Mouse (Mus musculus): ENCODE measurements around the gene Ice1. TPM values are rescaled to one million over a fixed set of nuclear protein-coding genes. Genes with fewer than 3 reads are reported as not detected.

Ice1 gene
- polyA plus RNA-seq, 1 experiment from 2014 or later, result 25.2 TPM

- Histone ChIP-seq H3K9me3 (no peaks in the 10 kb centered on the region), H3K4me3 (peak overlapping the region; percentile 80; the same call in 1 of the 2 replicates), H3K4me1 (peaks cover 23% of the 10 kb centered on the region), H3K27me3 (replicated peaks; ENCODE audit: low read depth, poor library complexity, severe bottlenecking) (no peaks in the 10 kb centered on the region), H3K27ac (replicated peaks) (no peak overlapping the region), H3K36me3 (replicated peaks) (0 out of 2 replicates have a peak, but pooled peaks cover 5% of the 10 kb centered on the region)
- WGBS, result 66% methylated on average over 2 of the region's 2 CpGs
- peak; percentile 5 for DNase-seq (ENCODE audit: low spot score)
Measured at GRCm38 (mm10) chr13:70635591-70635990, 1.8 kb downstream of the Ice1 start.

- Histone ChIP-seq H3K4me3 (no peak overlapping the region), H3K27me3 (replicated peaks; ENCODE audit: low read depth, poor library complexity, severe bottlenecking) (no peaks in the 10 kb centered on the region), H3K27ac (replicated peaks) (no peak overlapping the region), H3K4me1 (no peaks in the 10 kb centered on the region), H3K9me3 (peaks cover 6% of the 10 kb centered on the region; the same call in 1 of the 2 replicates), H3K36me3 (replicated peaks) (peaks cover 20% of the 10 kb centered on the region)
- 86% methylated on average over 4 of the region's 4 CpGs for WGBS
- DNase-seq (ENCODE audit: low spot score), result no peak
Measured at GRCm38 (mm10) chr13:70626416-70626815, 11.0 kb downstream of the Ice1 start.

GRCm38 (mm10) chr13:70625665-70626064 is 11.8 kb downstream of the Ice1 start:
- peaks cover 6% of the 10 kb centered on the region; the same call in 1 of the 2 replicates for H3K9me3 ChIP-seq
- no peaks in the 10 kb centered on the region for H3K4me1 ChIP-seq
- no peak for DNase-seq (ENCODE audit: low spot score)
- WGBS, result 74% methylated on average over 1 of the region's 1 CpGs
- peaks cover 23% of the 10 kb centered on the region for H3K36me3 ChIP-seq (replicated peaks)
- no peak overlapping the region for H3K4me3 ChIP-seq
- H3K27me3 ChIP-seq (replicated peaks; ENCODE audit: low read depth, poor library complexity, severe bottlenecking), result no peaks in the 10 kb centered on the region
- H3K27ac ChIP-seq (replicated peaks), result no peak overlapping the region

GRCm38 (mm10) chr13:70624445-70624844 is 13.0 kb downstream of the Ice1 start:
- H3K4me1 ChIP-seq, result no peaks in the 10 kb centered on the region
- H3K27me3 ChIP-seq (replicated peaks; ENCODE audit: low read depth, poor library complexity, severe bottlenecking), result no peaks in the 10 kb centered on the region
- peaks cover 4% of the 10 kb centered on the region; the same call in 1 of the 2 replicates for H3K9me3 ChIP-seq
- peaks cover 31% of the 10 kb centered on the region for H3K36me3 ChIP-seq (replicated peaks)
- 91% methylated on average over 4 of the region's 4 CpGs for WGBS
- DNase-seq (ENCODE audit: low spot score), result no peak
- no peak overlapping the region for H3K4me3 ChIP-seq
- no peak overlapping the region for H3K27ac ChIP-seq (replicated peaks)

GRCm38 (mm10) chr13:70622461-70623057 is 14.9 kb downstream of the Ice1 start:
- no peak for DNase-seq (ENCODE audit: low spot score)
- no peaks in the 10 kb centered on the region for H3K4me1 ChIP-seq
- H3K27me3 ChIP-seq (replicated peaks; ENCODE audit: low read depth, poor library complexity, severe bottlenecking), result no peaks in the 10 kb centered on the region
- 91% methylated on average over 4 of the region's 4 CpGs for WGBS
- no peaks in the 10 kb centered on the region for H3K9me3 ChIP-seq
- peaks cover 45% of the 10 kb centered on the region for H3K36me3 ChIP-seq (replicated peaks)
- no peak overlapping the region for H3K27ac ChIP-seq (replicated peaks)
- no peak overlapping the region for H3K4me3 ChIP-seq

- Histone ChIP-seq H3K36me3 (replicated peaks) (peaks cover 56% of the 10 kb centered on the region), H3K27me3 (replicated peaks; ENCODE audit: low read depth, poor library complexity, severe bottlenecking) (no peaks in the 10 kb centered on the region), H3K9me3 (no peaks in the 10 kb centered on the region), H3K4me3 (no peak overlapping the region), H3K27ac (replicated peaks) (no peak overlapping the region), H3K4me1 (no peaks in the 10 kb centered on the region)
- 95% methylated on average over 9 of the region's 9 CpGs for WGBS
- no peak for DNase-seq (ENCODE audit: low spot score)
Measured at GRCm38 (mm10) chr13:70621509-70621908, 15.9 kb downstream of the Ice1 start.

- Histone ChIP-seq H3K27ac (replicated peaks) (no peak overlapping the region), H3K36me3 (replicated peaks) (peaks cover 95% of the 10 kb centered on the region), H3K9me3 (no peaks in the 10 kb centered on the region), H3K4me1 (no peaks in the 10 kb centered on the region), H3K4me3 (no peak overlapping the region), H3K27me3 (replicated peaks; ENCODE audit: low read depth, poor library complexity, severe bottlenecking) (no peaks in the 10 kb centered on the region)
- no peak for DNase-seq (ENCODE audit: low spot score)
- 88% methylated on average over 2 of the region's 2 CpGs for WGBS
Measured at GRCm38 (mm10) chr13:70612837-70613236, 24.6 kb downstream of the Ice1 start.

- H3K4me1 ChIP-seq, result no peaks in the 10 kb centered on the region
- no peaks in the 10 kb centered on the region for H3K9me3 ChIP-seq
- 88% methylated on average over 15 of the region's 15 CpGs for WGBS
- no peak overlapping the region for H3K4me3 ChIP-seq
- no peaks in the 10 kb centered on the region for H3K27me3 ChIP-seq (replicated peaks; ENCODE audit: low read depth, poor library complexity, severe bottlenecking)
- peak; percentile 73 for DNase-seq (ENCODE audit: low spot score)
- peaks cover 95% of the 10 kb centered on the region for H3K36me3 ChIP-seq (replicated peaks)
- H3K27ac ChIP-seq (replicated peaks), result no peak overlapping the region
Measured at GRCm38 (mm10) chr13:70610431-70611420, 26.7 kb downstream of the Ice1 start.

GRCm38 (mm10) chr13:70609632-70610031 is 27.8 kb downstream of the Ice1 start:
- H3K27ac ChIP-seq (replicated peaks), result no peak overlapping the region
- H3K36me3 ChIP-seq (replicated peaks), result peaks cover 95% of the 10 kb centered on the region
- no peaks in the 10 kb centered on the region for H3K9me3 ChIP-seq
- 88% methylated on average over 3 of the region's 3 CpGs for WGBS
- no peak overlapping the region for H3K4me3 ChIP-seq
- no peaks in the 10 kb centered on the region for H3K27me3 ChIP-seq (replicated peaks; ENCODE audit: low read depth, poor library complexity, severe bottlenecking)
- no peak for DNase-seq (ENCODE audit: low spot score)
- no peaks in the 10 kb centered on the region for H3K4me1 ChIP-seq

- Histone ChIP-seq H3K27ac (replicated peaks) (no peak overlapping the region), H3K4me1 (no peaks in the 10 kb centered on the region), H3K9me3 (no peaks in the 10 kb centered on the region), H3K36me3 (replicated peaks) (peaks cover 100% of the 10 kb centered on the region), H3K27me3 (replicated peaks; ENCODE audit: low read depth, poor library complexity, severe bottlenecking) (no peaks in the 10 kb centered on the region), H3K4me3 (no peak overlapping the region)
- no peak for DNase-seq (ENCODE audit: low spot score)
- WGBS, result 97% methylated on average over 5 of the region's 5 CpGs
Measured at GRCm38 (mm10) chr13:70605366-70605765, 32.1 kb downstream of the Ice1 start.

GRCm38 (mm10) chr13:70604723-70605122 is 32.7 kb downstream of the Ice1 start:
- Histone ChIP-seq H3K4me3 (no peak overlapping the region), H3K9me3 (no peaks in the 10 kb centered on the region), H3K36me3 (replicated peaks) (peaks cover 100% of the 10 kb centered on the region), H3K4me1 (no peaks in the 10 kb centered on the region), H3K27ac (replicated peaks) (no peak overlapping the region), H3K27me3 (replicated peaks; ENCODE audit: low read depth, poor library complexity, severe bottlenecking) (no peaks in the 10 kb centered on the region)
- DNase-seq (ENCODE audit: low spot score), result no peak
- WGBS, result 88% methylated on average over 8 of the region's 8 CpGs

GRCm38 (mm10) chr13:70601566-70601965 is 35.9 kb downstream of the Ice1 start:
- WGBS, result 93% methylated on average over 1 of the region's 1 CpGs
- H3K27me3 ChIP-seq (replicated peaks; ENCODE audit: low read depth, poor library complexity, severe bottlenecking), result no peaks in the 10 kb centered on the region
- H3K9me3 ChIP-seq, result no peaks in the 10 kb centered on the region
- no peak for DNase-seq (ENCODE audit: low spot score)
- H3K4me3 ChIP-seq, result no peak overlapping the region
- H3K27ac ChIP-seq (replicated peaks), result no peak overlapping the region
- H3K36me3 ChIP-seq (replicated peaks), result peaks cover 97% of the 10 kb centered on the region
- H3K4me1 ChIP-seq, result no peaks in the 10 kb centered on the region

Data from embryonic facial prominence, embryonic 10.5 days (tissue).